Comparison of ENCODE assay signal across 9 mouse cellular contexts in genomic region chr7:34671911-34672310, GRCm38 (mm10). TPM values are rescaled to one million over a fixed set of nuclear protein-coding genes. Genes with fewer than 3 reads are reported as not detected.
DNase-seq lines count a peak whose midpoint lies in the region; ATAC-seq and TF ChIP-seq lines count a peak whose summit lies in the region.
"Had no signal": no experiment of that assay in that cellular context is flagged by ENCODE, and none has a peak within 500 bp of the region (broad histone marks: within the 10 kb centered on the region; RNA-seq: fewer than 3 reads in every experiment).

No protein-coding gene starts in this region.

- WGBS in intestine, postnatal 0 days = 4% methylated on average over 6 of the region's 6 CpGs
- WGBS in midbrain, embryonic 10.5 days = 4% methylated on average over 6 of the region's 6 CpGs

- no peaks in the 10 kb centered on the region for H3K36me3 ChIP-seq in intestine, postnatal 0 days (ENCODE audit: control insufficient read depth, insufficient read depth)
- no peaks in the 10 kb centered on the region for H3K36me3 ChIP-seq in midbrain, embryonic 10.5 days

- H3K4me2 ChIP-seq in intestine, postnatal 0 days (replicated peaks; ENCODE audit: low read depth) = no peak overlapping the region

- H3K4me1 ChIP-seq in intestine, postnatal 0 days (replicated peaks; ENCODE audit: control insufficient read depth, insufficient read depth, low read length) = no peaks in the 10 kb centered on the region
- H3K4me1 ChIP-seq in midbrain, embryonic 10.5 days = peaks cover 35% of the 10 kb centered on the region

- DNase-seq in adrenal gland, adult (ENCODE audit: inconsistent age in 2 of 2, low spot score in 1 of 2) = peak; percentile 84 to 96
- DNase-seq in gastrocnemius, postnatal 14 days = peak; percentile 86
- peak; percentile 91 to 95 for DNase-seq in left cerebral cortex, postnatal 14 days (ENCODE audit: low spot score in 2 of 2)
- DNase-seq in midbrain, embryonic 10.5 days (ENCODE audit: low spot score) = peak; percentile 89
- DNase-seq in right cerebral cortex, postnatal 25 days = peak; percentile 85
- peak; percentile 94 for DNase-seq in urinary bladder, postnatal 25 days (ENCODE audit: low spot score)

- H3K27me3 ChIP-seq in intestine, postnatal 0 days (replicated peaks; ENCODE audit: control insufficient read depth, insufficient read depth, low read length) = peaks cover 22% of the 10 kb centered on the region
- H3K27me3 ChIP-seq in midbrain, embryonic 10.5 days (ENCODE audit: low read depth, poor library complexity, severe bottlenecking) = peaks cover 47% of the 10 kb centered on the region

- H3K4me3 ChIP-seq in intestine, postnatal 0 days (ENCODE audit: low read depth, low read length) = no peak overlapping the region
- H3K4me3 ChIP-seq in midbrain, embryonic 10.5 days = no peak overlapping the region
- H3K4me3 ChIP-seq: myocyte had no signal

- peak; percentile 95 for ATAC-seq in common myeloid progenitor, adult 5-6 weeks (replicated peaks; ENCODE audit: low read depth, poor library complexity, severe bottlenecking)
- ATAC-seq in intestine, postnatal 0 days = peak; percentile 46

- intact Hi-C loops in gastrocnemius, postnatal 14 days (cut with DNase I; ENCODE audit: low total_unique reads) = loop anchor here (2.0 to 10.0 kb wide), 3 partner anchors 60 to 353 kb away; no protein-coding TSS in a partner anchor
- intact Hi-C loops in left cerebral cortex, postnatal 14 days (cut with DNase I) = loop anchor here (1.0 to 10.0 kb wide), 3 partner anchors 233 to 593 kb away; no protein-coding TSS in a partner anchor

- TF ChIP-seq CTCF in intestine, postnatal 0 days (IDR thresholded peaks at IDR 0.05; ENCODE audit: low read depth) = peak; percentile 100

- no peaks in the 10 kb centered on the region for H3K9me3 ChIP-seq in intestine, postnatal 0 days (ENCODE audit: control insufficient read depth)
- no peaks in the 10 kb centered on the region for H3K9me3 ChIP-seq in midbrain, embryonic 10.5 days (replicated peaks)

- no peak overlapping the region for H3K27ac ChIP-seq in intestine, postnatal 0 days (ENCODE audit: low read depth, low read length)
- H3K27ac ChIP-seq in midbrain, embryonic 10.5 days (replicated peaks) = no peak overlapping the region

- no peak overlapping the region for H3K9ac ChIP-seq in intestine, postnatal 0 days (ENCODE audit: low read depth, low read length)

RNA-seq across cellular contexts. Expression of gene Kctd15, which starts 15.4 kb away (rescaled TPM):
- not detected in 2 replicates for total RNA-seq in common myeloid progenitor, adult 5-6 weeks (2017)
- total RNA-seq in gastrocnemius, postnatal 14 days (2021) = 10 to 100 TPM; 22.2 to 32.6 TPM
- polyA plus RNA-seq in intestine, postnatal 0 days (2015; fragmentation: Nextera tagmentation; extraction: Ambion mirVana) = 6.7 and 6.9 TPM in 2 replicates
- total RNA-seq in left cerebral cortex, postnatal 14 days (2021) = 10 to 100 TPM; 16.0 to 16.2 TPM
- 36.8 and 44.6 TPM in 2 replicates for polyA plus RNA-seq in midbrain, embryonic 10.5 days (2016; fragmentation: Nextera tagmentation; extraction: Ambion mirVana)

Comparison
In these comparisons a context has a peak if more than half of its experiments do, and no peak if none do; other contexts are left out.
1. RNA of gene Kctd15, which starts 15.4 kb away (total RNA-seq): 22.2 to 32.6 TPM in gastrocnemius, postnatal 14 days and 16.0 to 16.2 TPM in left cerebral cortex, postnatal 14 days; not detected in common myeloid progenitor, adult 5-6 weeks; every median in the first group is over 10 times any median in the second.
2. Peak in every context shown above with its lines, with median percentiles within 50 percentile points of each other: DNase-seq.